Mouse (Mus musculus) neural tube, embryonic 11.5 days (tissue): ENCODE measurements around the gene Tdpoz2. TPM values are rescaled to one million over a fixed set of nuclear protein-coding genes. Genes with fewer than 3 reads are reported as not detected.

Experiments used
- polyA plus RNA-seq: library from polyadenylated mRNA; unstranded; fragments of >200 nt; fragmentation: Nextera tagmentation; extraction: Ambion mirVana; gene quantifications from 2 replicates; pipeline ENCODE4 v1.2.1, GENCODE M21; 2014

The Tdpoz2 gene
- polyA plus RNA-seq, 1 experiment from 2014 or later, result not detected

Other genes starting within 250 kb of the Tdpoz2 start
- gene Tchh, start 210.4 kb downstream of the Tdpoz2 start, polyA plus RNA-seq, result 1.1 TPM in 2 replicates
- not detected in 2 replicates for gene Tchhl1, start 183.9 kb downstream of the Tdpoz2 start, polyA plus RNA-seq
- 282 and 313 TPM in 2 replicates for gene S100a11, start 132.2 kb downstream of the Tdpoz2 start, polyA plus RNA-seq
- gene S100a10, start 97.6 kb downstream of the Tdpoz2 start, polyA plus RNA-seq, result 202 and 203 TPM in 2 replicates
- not detected in 2 replicates for gene Tdpoz1, start 23.6 kb upstream of the Tdpoz2 start, polyA plus RNA-seq
- not detected in 2 replicates for gene Gm37596, start 40.4 kb upstream of the Tdpoz2 start, polyA plus RNA-seq
- not detected in 2 replicates for gene Gm5773, start 120.3 kb upstream of the Tdpoz2 start, polyA plus RNA-seq
- not detected in 2 replicates for gene Tdpoz4, start 143.7 kb upstream of the Tdpoz2 start, polyA plus RNA-seq
- gene Tdpoz3, start 173.3 kb upstream of the Tdpoz2 start, polyA plus RNA-seq, result not detected in 2 replicates